Mouse (Mus musculus): ENCODE results near the gene Pecr.

Pecr gene

DNA sequence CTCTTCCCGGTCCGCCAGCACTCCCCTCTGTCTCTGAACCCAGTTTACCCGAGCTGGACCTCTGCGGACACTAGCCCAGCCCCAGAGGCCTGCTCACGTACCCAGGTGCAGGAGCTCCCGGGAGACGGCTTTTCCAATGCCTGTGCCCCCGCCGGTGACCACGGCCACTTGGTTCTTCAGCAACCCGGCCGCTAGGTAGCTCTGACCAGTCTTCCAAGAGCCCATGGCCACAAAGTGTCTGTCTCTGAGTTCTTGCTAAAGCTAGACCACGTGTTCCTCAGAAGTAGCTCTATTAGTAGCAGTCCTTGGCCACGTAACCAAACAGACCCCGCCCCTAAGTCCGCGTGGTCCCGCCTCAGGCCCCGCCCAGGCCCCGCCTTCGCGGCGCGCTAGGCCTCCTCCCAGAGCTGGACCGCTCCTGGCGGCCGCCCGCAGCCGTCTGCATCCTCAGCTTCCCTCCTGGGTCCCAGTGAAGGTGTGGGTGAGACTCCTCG lies at the start of gene Pecr, which contains the start of gene Tmem169:
Gene Pecr (minus strand): TSS at position 323 of the 494 bp plus-strand sequence.
Gene Tmem169 (plus strand): TSS at position 378 of the 494 bp plus-strand sequence.
- DNase-seq (ENCODE audit: low read depth, low spot score): peak; percentile 77

DNA sequence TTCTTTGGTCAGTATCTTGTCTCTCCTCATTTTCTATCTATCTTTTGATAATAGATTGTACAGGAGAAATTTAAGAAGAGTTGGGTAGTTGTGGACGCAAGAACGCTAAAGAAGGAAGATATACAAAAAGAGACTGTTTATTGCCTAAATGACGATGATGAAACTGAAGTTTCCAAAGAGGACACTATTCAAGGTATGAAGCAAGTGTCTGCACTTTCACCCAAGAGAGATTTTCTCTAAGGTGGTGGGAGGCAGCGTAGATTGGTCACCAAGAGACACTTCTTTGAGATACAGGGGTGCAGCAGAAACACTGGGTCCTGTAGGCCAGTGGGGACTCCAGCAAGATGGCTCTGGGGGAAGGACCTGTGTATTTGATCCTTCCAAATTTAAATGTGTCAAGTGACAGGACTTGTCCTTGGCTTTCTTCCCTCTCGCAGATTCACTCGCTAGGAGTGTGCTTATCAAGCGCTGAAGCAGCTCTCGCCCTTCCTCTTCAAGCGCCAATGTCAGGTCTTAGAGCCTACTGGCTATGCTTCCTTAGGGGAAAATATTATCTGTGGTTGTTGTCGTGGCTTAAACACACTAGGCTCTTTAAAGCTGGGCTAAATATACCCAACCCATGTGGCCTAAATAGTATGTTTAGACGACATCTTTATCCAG lies 42.2 kb upstream of the Pecr start:
- no peak for DNase-seq (ENCODE audit: low read depth, low spot score)

DNA sequence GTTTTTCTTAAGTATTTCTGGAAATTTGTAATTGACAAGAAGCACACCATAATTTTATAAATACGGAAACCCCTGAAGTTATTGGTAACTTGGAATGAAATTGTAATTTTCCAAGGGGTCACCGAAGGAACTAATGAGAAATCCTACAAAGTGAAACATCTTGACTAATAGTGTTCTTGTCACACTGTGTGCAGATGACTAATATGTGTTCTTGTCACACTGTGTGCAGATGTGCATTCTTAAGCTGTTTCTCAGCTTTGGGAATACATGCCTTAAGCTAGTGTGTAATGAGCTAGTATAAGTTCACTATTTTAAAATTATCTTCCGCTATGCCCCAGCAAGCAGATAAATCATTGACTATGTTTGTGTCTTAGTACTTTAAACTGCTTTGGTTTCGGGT lies 39.1 kb upstream of the Pecr start:
- DNase-seq (ENCODE audit: low read depth, low spot score): no peak

DNA sequence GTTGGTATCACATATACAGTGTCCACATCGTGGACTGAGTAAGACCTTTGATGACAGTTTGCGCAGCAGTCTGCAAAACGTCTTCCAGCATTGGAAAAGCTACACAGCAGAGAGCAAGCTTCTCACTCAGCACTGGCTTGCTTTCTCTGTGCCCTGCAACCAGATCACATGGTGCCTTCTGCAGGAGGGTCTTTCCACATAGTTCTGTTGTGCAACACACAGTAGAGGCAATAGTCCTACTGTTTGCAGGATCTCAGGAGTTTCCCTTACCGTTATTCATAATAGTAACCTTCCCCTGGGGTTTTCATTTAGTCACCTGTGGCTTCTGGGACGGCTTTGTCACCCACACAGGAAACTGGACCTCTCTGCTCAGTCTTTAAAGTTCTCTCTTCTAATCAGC lies 36.6 kb upstream of the Pecr start:
- no peak for DNase-seq (ENCODE audit: low read depth, low spot score)

DNA sequence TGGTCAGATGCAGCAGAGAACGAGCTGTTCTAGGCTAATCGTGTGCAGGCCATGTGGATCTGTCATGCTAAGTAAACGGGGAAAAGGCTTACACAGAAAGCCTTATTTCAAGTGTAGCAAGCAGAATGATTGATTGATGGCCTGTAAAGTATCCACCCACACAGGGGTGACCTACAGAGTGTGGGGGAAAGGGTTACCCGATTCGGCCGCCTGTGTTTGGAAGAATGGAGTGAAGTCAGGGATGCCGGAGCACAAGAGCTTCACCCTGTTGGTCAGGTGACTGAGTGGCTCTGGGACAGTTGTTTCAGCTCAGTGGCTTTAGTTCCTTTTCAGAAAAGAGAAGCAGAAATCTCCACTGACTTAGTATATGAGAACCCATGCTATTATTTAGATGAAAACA lies 32.8 kb upstream of the Pecr start:
- no peak for DNase-seq (ENCODE audit: low read depth, low spot score)

DNA sequence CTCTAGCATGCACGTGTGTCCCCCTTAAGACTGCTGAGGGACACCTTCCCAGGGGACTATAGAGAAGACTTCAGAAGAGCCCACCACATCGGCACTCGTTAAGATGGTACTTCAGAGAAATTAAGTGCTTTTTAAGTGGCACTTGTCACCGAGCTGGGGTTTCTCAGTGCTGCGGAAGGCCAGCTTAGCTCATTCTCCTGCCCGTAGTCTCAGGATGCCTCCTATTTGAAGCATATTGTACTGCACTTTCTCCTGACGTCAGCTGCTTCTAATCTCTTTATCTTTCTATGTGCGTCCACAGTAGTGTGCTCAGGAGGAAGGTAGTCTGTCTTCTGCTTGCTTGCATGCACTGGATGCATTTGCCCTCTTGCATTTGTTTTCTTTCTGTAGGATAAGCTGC lies 32.3 kb upstream of the Pecr start:
- no peak for DNase-seq (ENCODE audit: low read depth, low spot score)

DNA sequence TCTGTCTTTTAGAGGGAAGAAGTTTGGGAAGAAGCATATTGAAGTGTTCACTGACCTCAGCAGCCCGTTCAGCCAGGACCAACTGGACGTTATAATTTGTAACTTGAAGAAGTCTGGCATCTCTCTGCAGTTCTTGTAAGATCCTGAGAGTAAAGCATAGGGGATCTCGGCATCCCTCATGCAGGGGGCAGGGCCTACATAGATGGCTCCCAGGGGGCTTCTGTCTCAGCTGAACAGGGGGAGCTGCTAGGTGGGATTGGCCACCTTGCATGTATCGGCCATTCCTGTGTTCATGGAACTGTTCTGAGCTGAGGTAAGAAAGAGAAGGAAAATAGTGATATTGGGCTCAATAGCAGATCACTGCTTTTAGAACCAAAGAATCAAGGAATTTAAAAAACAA lies 31.3 kb upstream of the Pecr start:
- no peak for DNase-seq (ENCODE audit: low read depth, low spot score)

DNA sequence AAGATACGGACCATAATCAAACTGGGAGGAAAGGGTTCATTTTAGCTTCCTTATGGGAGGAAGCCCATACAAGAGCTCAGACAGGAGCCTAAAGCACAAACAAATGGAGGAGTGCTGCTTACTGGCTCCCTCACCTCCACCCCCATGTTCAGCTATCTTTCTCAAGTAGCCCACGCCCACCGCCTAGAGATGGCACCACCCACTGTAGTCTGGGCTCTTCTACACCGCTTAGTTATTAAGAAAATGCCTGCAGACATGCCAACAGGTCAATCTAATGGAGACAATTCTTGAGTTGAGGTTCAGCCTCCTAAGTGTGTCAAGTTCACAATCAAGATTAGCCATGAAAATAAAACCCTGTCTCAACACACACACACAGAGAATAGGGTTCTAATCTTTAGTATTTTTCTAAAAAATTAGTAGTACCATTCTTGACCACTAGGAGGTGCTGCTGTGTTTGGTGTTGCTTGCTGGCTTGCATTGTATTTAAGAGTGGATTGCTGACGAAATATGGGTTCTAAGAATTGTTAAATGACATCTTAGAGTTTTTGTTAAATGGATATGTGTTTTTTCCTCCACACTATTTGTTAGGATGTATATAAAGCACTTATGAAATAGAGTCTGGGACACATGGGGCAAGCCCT lies 29.4 kb upstream of the Pecr start:
- DNase-seq (ENCODE audit: low read depth, low spot score): no peak

DNA sequence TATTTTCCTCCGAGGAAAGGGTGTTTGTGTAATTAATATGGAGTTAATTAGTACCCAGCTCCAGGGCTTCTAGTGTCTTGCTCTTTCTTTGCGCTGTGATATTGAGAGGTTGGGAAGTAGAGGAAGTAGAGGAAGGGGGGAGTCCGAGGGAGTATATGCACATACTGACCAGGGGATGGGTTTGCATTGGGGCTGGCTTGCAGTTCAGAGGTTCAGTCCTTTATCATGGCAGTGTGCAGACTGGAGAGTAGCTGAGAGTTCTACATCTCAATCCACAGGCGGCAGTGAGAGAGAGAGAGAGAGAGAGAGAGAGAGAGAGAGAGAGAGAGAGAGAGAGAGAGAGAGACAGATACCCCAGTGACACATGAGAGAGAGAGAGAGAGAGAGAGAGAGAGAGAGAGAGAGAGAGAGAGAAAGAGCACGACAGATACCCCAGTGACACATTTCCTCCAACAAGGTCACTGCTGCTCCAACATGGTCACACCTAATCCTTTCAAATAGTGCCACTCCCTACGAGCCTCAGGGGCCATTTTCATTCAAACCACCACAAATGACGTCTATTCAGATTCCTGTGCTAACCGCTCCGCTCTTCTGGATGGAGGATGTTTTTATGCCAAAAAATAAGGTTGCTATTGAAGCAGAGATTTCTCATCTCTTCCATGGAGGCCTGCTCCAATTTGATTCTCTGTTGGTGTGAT lies 28.7 kb upstream of the Pecr start:
- DNase-seq (ENCODE audit: low read depth, low spot score): no peak

DNA sequence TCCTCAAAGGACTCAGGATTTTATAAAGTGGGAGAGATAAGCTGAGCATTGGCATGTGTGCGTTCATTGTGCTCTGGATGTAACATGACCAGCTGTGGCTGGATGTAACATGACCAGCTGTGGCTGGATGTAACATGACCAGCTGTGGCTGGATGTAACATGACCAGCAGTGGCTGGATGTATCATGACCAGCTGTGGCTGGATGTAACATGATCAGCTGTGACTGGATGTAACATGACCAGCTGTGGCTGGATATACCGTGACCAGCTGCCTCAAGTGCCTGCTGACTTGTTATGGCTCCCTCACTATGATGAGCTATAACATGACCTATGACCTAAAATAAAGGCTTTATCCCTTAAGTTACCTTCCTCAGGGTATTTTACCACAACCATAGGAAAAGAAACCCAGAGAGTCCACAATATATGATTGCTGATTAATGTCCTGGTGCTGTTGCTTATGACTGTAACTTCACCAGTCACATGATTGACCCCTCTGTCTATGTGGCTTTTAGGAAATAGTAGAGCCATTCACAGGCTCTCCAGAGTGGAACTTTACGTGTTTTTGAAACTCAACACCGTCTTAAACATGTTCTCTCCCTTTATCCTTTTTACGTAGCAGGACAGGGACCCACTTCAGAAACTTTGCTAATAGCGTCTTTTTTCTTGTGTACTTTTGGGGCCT lies 25.8 kb upstream of the Pecr start:
- DNase-seq (ENCODE audit: low read depth, low spot score): no peak

DNA sequence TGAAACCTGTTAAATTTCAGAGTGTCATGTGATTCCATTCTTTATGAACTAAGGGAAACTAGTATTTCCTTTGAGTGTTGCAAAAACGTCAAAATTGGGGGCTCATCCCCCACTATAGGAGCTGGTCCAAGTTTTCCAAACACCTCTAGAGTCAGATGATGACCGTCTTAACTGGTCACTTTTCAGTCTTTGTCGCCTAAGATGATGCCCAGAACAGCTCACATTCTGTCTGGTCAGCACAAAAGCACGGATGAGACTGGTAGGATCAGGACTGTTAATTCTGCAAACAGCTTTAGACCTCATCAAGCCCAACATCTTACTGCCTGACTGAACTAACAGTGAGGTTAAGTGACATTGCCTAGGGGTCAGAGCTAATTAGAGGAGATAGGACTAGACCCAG lies 24.8 kb upstream of the Pecr start:
- DNase-seq (ENCODE audit: low read depth, low spot score): no peak

DNA sequence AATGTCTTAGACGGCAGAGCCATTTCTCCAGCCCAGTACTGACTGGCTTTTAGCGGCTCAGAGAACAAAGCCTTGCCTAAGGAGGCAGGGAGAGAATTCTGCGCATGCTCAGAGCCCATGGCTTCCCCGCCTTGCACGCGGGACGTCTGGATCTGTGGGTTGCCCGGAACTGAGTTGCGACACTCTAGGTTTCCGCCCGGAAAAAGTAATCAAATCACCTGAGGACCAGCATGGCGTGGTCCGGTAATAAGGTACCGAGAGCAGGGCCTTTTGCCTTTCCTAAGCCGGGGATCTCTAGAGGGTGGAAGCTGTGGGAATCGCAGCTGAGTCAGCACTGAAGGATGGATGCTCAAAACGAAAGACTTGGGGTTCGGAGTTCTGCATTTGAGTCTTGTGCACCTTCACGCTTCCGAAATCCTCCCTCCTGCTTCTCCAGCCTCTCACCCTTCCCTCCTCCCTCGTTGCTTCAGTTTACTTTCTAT lies 23.2 kb upstream of the Pecr start, which contains the start of gene Xrcc5:
Gene Xrcc5 (plus strand): TSS at position 105 of the 482 bp plus-strand sequence.
- peak; percentile 93 for DNase-seq (ENCODE audit: low read depth, low spot score)

DNA sequence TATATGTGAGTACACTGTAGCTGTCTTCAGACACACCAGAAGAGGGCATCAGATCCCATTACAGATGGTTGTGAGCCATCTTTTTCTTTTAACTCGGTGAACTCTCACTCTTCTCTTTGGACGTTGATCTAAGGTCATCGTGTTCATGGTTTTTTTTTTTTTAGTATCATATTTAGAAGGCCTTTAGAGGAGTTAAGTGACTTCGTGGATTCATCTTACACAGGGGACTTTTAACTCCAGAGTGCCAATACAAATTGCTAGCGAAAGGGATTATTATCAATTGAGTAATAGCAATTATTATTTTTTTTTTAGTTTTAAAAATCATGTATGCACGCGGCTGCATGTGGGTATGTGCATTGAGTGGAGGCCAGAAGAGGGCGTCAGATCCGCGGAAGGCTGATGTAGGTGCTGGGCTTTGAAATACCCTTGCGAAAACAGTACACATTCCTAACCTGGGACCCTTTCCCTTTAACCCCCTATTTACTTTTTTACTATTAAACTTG lies 22.6 kb upstream of the Pecr start:
- no peak for DNase-seq (ENCODE audit: low read depth, low spot score)

DNA sequence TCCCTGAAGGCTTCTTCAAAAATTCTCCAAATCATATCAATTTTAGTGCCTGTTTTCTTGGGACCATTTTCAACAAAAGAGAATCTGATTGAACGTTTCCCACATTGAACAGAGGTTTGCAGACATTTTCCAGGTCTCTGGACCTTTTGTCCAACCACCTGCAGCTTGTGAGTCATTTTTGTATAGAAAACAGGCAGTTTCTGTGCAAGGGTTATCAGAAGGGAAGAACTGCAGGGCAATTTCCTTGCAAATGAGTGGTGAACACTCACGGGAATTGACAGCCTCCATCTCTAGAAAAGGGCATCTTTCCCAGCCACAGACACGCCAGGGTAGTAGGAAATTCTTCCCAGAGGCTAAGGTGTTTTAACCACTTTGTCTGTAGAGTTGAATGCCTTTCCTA lies 22.1 kb upstream of the Pecr start:
- no peak for DNase-seq (ENCODE audit: low read depth, low spot score)

DNA sequence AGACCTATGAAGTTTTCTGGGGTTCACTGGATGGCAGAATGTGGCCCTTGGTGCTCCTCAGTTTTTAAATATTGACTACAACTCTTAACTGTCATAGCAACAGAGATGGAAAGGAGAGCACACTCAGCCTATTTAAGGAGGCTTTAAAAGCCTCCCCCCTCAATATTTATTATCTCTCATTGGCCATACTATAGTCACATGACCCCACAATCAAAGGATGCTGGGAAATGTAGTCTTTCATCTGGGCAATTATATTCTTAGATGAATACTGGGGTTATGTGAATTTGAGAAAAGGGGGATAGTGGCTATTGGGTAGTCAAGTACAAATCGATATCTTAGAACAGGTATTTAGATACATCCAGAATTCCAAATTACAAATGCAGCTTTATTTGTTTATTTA lies 17.7 kb upstream of the Pecr start:
- no peak for DNase-seq (ENCODE audit: low read depth, low spot score)

DNA sequence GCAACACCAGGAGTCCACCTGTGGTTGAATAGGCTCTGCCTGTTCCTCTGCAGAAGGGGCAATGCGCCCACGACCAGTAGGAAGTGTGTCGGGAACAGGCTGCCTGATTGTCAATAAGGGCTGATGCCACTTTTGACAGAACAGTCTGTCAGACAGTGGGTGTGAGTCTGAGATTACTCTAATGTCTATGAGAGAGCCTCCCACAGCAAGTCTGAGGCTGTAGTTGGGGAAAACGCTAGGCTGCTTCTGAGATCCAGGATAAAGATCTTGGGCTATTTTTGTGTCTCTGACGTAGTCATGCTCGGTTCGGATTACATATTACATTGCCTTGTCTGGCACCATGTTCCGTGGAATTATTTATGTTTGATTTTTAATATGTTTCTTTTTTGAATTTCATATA lies 11.6 kb upstream of the Pecr start:
- no peak for DNase-seq (ENCODE audit: low read depth, low spot score)

DNA sequence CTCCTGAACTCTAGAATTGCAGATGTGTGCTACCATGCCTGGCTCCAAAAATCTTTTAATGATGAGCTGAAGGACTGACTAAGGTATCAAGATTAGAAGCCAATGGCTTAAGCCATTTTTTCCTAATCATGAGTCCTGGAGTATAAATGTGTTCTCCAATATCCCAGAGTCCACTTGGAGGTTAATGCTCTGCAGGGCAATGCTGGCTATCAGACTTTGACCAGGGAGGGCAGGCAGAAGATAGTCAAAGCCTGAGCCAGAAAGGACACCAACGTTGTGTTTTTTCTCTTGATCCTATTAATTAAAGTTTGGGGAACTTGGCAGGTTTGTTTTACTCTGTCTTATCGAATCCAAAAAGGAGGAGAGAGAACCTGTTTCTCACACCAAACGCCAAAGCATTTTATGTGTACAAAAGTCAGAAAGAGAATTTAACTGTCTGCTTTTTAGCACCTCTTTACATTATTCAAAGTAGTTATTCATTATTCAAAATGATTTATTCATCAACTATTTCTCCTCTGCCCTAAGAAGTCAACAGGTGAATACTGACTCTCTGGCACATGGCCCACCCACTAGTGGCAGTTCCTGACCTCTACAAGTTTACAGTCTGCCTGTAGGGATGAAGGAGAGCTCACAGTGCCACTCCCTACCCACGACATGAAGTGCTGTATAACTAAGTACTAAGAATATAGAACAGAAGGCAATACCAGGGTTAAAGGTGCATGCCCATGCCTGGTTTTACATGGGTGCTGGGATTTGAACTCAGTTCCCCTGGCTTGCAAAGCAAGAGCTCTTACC lies 10.0 kb upstream of the Pecr start:
- no peak for DNase-seq (ENCODE audit: low read depth, low spot score)

DNA sequence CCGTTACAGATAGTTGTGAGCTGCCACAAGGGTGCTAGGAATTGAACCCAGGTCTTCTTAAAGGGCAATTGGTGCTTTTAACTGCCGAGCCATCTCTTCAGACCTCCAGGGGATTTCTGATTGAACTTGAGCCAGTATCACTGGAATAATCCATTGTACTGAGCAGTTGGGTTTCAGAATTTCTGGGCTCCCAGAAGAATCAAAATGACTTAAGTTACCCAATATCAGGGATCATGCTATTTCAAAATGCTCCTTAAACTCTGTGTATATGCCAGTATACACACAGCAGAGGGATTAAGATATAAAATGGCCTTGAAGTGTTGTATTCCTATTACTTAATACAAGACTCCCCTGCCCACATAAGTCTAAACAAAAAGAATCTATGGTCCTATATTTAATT lies 7.8 kb upstream of the Pecr start:
- DNase-seq (ENCODE audit: low read depth, low spot score): no peak

DNA sequence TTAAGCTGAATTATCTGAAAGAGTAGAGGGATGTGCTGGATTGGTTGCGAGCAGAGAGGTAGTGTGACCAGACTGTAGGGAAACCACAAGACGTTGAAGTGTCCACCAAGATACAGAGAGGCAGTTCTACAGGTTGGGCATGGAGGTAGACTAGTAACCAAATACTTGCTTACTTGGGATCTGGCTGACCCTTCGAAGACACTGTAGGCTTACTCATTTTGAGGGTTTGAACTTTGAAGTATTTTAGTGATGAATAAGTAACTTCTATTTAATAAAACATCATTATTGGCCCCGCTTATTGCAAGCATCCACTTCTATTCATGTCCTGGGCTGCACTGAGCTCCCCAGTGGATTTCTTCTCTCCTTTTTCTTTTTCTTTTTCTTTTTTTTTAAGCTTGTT lies 7.3 kb upstream of the Pecr start:
- no peak for DNase-seq (ENCODE audit: low read depth, low spot score)

DNA sequence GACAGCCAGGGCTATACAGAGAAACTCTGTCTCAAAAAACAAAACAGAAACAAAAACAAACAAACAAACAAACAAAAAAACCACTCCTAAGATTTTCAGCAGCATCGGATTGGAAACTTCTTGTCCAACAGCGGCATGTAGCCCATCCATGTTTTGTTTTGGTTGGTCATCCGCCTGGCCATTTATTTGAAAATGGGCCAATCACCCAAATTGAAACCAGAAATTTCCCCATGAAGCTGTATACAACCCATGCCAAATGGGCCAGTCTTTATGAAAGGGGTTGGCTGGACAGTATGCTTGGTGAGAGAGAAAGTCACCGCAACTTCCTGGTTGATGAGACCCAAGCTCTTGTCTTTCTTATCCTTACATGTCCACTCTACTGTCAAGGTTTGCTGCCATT lies 6.8 kb upstream of the Pecr start:
- no peak for DNase-seq (ENCODE audit: low read depth, low spot score)

DNA sequence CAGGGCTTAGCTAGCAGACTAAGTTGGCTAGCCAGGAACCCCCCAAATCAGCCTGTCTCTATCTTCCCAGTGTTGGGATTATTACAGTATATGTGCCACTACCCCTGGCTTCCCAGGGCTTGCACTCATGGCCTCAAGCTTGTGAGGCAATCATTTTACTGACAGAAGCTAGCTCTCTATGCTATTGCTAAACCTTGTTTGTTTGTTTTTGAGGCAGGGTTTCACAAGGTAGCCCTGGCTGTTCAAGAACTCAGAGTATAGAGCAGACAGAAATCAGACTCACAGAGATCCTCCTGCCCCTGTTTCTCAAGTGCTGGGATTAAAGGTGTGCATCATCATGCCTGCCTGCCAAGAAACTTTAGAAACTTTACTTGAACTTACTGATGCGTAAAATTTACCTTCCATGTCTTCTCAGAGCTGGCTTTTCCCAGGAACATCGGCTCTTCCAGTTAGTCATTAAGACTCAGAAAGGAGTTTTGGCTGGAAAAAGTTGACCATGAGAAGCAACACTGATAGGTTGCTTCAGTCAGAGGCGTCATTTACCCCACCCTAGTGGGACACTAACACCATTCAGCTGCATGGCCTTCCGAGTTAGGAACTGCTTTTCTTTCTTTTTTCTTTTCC lies 4.5 kb upstream of the Pecr start:
- DNase-seq (ENCODE audit: low read depth, low spot score): no peak

Data from retina, adult 2 months (tissue).